Mouse (Mus musculus): Measurements from ENCODE around the gene Adk.

GRCm38 (mm10) chr14:21402157-21402601 is 349.8 kb downstream of the Adk start:
- TF ChIP-seq USF1 (IDR thresholded peaks at IDR 0.05; ENCODE audit: low read depth, low read length) (no peak), CTCF (IDR thresholded peaks at IDR 0.05 in 2 of 3, conservative IDR thresholded peaks at IDR 0.05 in 1 of 3; ENCODE audit: control insufficient read depth in 1 of 3, insufficient read depth in 1 of 3, low read depth in 2 of 3, low read length in 3 of 3, poor library complexity in 1 of 3, severe bottlenecking in 1 of 3) (no peak), ZC3H11A (IDR thresholded peaks at IDR 0.05; ENCODE audit: low read depth, low read length) (no peak), MAFK (IDR thresholded peaks at IDR 0.05; ENCODE audit: borderline replicate concordance, low read depth, low read length) (no peak), KAT2A (conservative IDR thresholded peaks at IDR 0.05; ENCODE audit: low read depth, low read length) (no peak), EP300 (IDR thresholded peaks at IDR 0.05; ENCODE audit: low read depth in 1 of 2, low read length in 2 of 2) (no peak), NRF1 (IDR thresholded peaks at IDR 0.05; ENCODE audit: insufficient read depth, low read depth, low read length, poor library complexity, severe bottlenecking) (no peak)
